Mouse (Mus musculus) midbrain, embryonic 12.5 days (tissue): ENCODE data around the gene Krt23. TPM values are rescaled to one million over a fixed set of nuclear protein-coding genes. Genes with fewer than 3 reads are reported as not detected.

Experiments
- ATAC-seq: fragments of 200-750 bp; cut with Nextera tagmentation; 2 replicates; pipeline ENCODE4 v1.8.0; 2017; ENCODE audit warnings: low read depth, moderate TSS enrichment, moderate library complexity; ENCODE audit not compliant: low FRiP score
- H3K27ac ChIP-seq: fragments of 300-500 bp; sonication (generic); replicated peaks from 2 replicates; pipeline ENCODE4 v1.5.1; 2016; ENCODE audit warnings: mild to moderate bottlenecking
- H3K27me3 ChIP-seq: fragments of 300-500 bp; sonication (generic); 2 replicates; pipeline ENCODE4 v1.6.1; 2016; ENCODE audit warnings: mild to moderate bottlenecking
- H3K36me3 ChIP-seq: fragments of 300-500 bp; sonication (generic); 2 replicates; pipeline ENCODE4 v1.6.1; 2016
- H3K4me1 ChIP-seq: fragments of 300-500 bp; sonication (generic); 2 replicates; pipeline ENCODE4 v1.6.1; 2016
- H3K4me2 ChIP-seq: fragments of 300-500 bp; sonication (generic); replicated peaks from 2 replicates; pipeline ENCODE4 v1.6.1; 2016; ENCODE audit warnings: mild to moderate bottlenecking, moderate library complexity
- H3K4me3 ChIP-seq: fragments of 300-500 bp; sonication (generic); 2 replicates; pipeline ENCODE4 v1.5.1; 2016; ENCODE audit warnings: mild to moderate bottlenecking
- H3K9ac ChIP-seq: fragments of 300-500 bp; sonication (generic); replicated peaks from 2 replicates; pipeline ENCODE4 v1.6.1; 2016; ENCODE audit warnings: mild to moderate bottlenecking, moderate library complexity
- H3K9me3 ChIP-seq: fragments of 300-500 bp; sonication (generic); 2 replicates; pipeline ENCODE4 v1.6.1; 2016; ENCODE audit warnings: mild to moderate bottlenecking
- WGBS: fragments of 180-500 bp; shearing (Covaris S2); methylation state at CpG from one replicate; pipeline ENCODE4 v1.1.7; 2016; 5-methylcytosine and 5-hydroxymethylcytosine counted together
- polyA plus RNA-seq: library from polyadenylated mRNA; unstranded; fragments of >200 nt; fragmentation: Nextera tagmentation; extraction: Ambion mirVana; gene quantifications from 2 replicates; pipeline ENCODE4 v1.2.1, GENCODE M21; 2016

The Krt23 gene
- polyA plus RNA-seq, 1 experiment from 2014 or later = not detected

GRCm38 (mm10) chr11:99441220-99441619 is 51.7 kb downstream of the Krt23 start:
- H3K27me3 ChIP-seq = no peaks in the 10 kb centered on the region
- no peak overlapping the region for H3K4me2 ChIP-seq
- no peaks in the 10 kb centered on the region for H3K36me3 ChIP-seq
- H3K4me1 ChIP-seq = no peaks in the 10 kb centered on the region
- H3K9me3 ChIP-seq = no peaks in the 10 kb centered on the region
- no peak for ATAC-seq
- H3K4me3 ChIP-seq = no peak overlapping the region
- 73% methylated on average over 8 of the region's 8 CpGs for WGBS
- no peak overlapping the region for H3K9ac ChIP-seq
- H3K27ac ChIP-seq = no peak overlapping the region

GRCm38 (mm10) chr11:99439465-99439864 is 53.5 kb downstream of the Krt23 start:
- Histone ChIP-seq H3K4me2 (no peak overlapping the region), H3K36me3 (no peaks in the 10 kb centered on the region), H3K4me1 (no peaks in the 10 kb centered on the region), H3K9ac (no peak overlapping the region), H3K9me3 (no peaks in the 10 kb centered on the region), H3K27ac (no peak overlapping the region), H3K27me3 (no peaks in the 10 kb centered on the region), H3K4me3 (no peak overlapping the region)
- 71% methylated on average over 10 of the region's 10 CpGs for WGBS
- no peak for ATAC-seq

- Histone ChIP-seq H3K27ac (no peak within 1 kb of the TSS), H3K27me3 (no peaks in the 10 kb centered on the region), H3K36me3 (no peaks in the 10 kb centered on the region), H3K9ac (no peak within 1 kb of the TSS), H3K4me3 (no peak within 1 kb of the TSS), H3K4me1 (no peaks in the 10 kb centered on the region), H3K9me3 (no peaks in the 10 kb centered on the region), H3K4me2 (no peak within 1 kb of the TSS)
- WGBS = 65% methylated on average over 10 of the region's 10 CpGs
- ATAC-seq = no peak
These were observed 55.0 kb downstream of the Krt23 start, which contains the start of gene Krt20 for GRCm38 (mm10) chr11:99437972-99438371. Gene Krt20 (minus strand): TSS chr11:99438150.

GRCm38 (mm10) chr11:99436625-99437024 is 56.3 kb downstream of the Krt23 start:
- H3K36me3 ChIP-seq = no peaks in the 10 kb centered on the region
- no peaks in the 10 kb centered on the region for H3K27me3 ChIP-seq
- no peak overlapping the region for H3K4me2 ChIP-seq
- no peak for ATAC-seq
- H3K9me3 ChIP-seq = no peaks in the 10 kb centered on the region
- no peak overlapping the region for H3K9ac ChIP-seq
- no peaks in the 10 kb centered on the region for H3K4me1 ChIP-seq
- no peak overlapping the region for H3K4me3 ChIP-seq
- 45% methylated on average over 4 of the region's 4 CpGs for WGBS
- H3K27ac ChIP-seq = no peak overlapping the region

GRCm38 (mm10) chr11:99430670-99431069 is 62.3 kb downstream of the Krt23 start:
- Histone ChIP-seq H3K27ac (no peak overlapping the region), H3K9me3 (no peaks in the 10 kb centered on the region), H3K4me1 (peaks cover 11% of the 10 kb centered on the region; the same call in 1 of the 2 replicates), H3K4me3 (no peak overlapping the region), H3K27me3 (peaks cover 9% of the 10 kb centered on the region; the same call in 1 of the 2 replicates), H3K9ac (no peak overlapping the region), H3K36me3 (no peaks in the 10 kb centered on the region), H3K4me2 (no peak overlapping the region)
- ATAC-seq = no peak
- 52% methylated on average over 12 of the region's 12 CpGs for WGBS

Other genes starting within 250 kb of the Krt23 start
- gene Krt222, start 249.1 kb downstream of the Krt23 start, polyA plus RNA-seq = 0.87 and 1.1 TPM in 2 replicates
- not detected in 2 replicates for gene Krt24, start 207.9 kb downstream of the Krt23 start, polyA plus RNA-seq
- gene Krt25, start 170.2 kb downstream of the Krt23 start, polyA plus RNA-seq = not detected in 2 replicates
- 0.21 and 0.48 TPM in 2 replicates for gene Krt26, start 155.2 kb downstream of the Krt23 start, polyA plus RNA-seq
- gene Krt27, start 142.0 kb downstream of the Krt23 start, polyA plus RNA-seq = not detected in 2 replicates
- 0.42 TPM in 1 of 2 replicates, not detected in the other for gene Krt28, start 118.2 kb downstream of the Krt23 start, polyA plus RNA-seq
- gene Krt10, start 103.8 kb downstream of the Krt23 start, polyA plus RNA-seq = 35.9 and 37.2 TPM in 2 replicates
- not detected in 2 replicates for gene Krt12, start 70.9 kb downstream of the Krt23 start, polyA plus RNA-seq
- gene Krt20, start 55.0 kb downstream of the Krt23 start, polyA plus RNA-seq = 0.09 and 0.20 TPM in 2 replicates
- gene Krt39, start 28.2 kb upstream of the Krt23 start, polyA plus RNA-seq = not detected in 2 replicates
- gene Krt40, start 50.0 kb upstream of the Krt23 start, polyA plus RNA-seq = not detected in 2 replicates
- gene Krtap3-3, start 57.7 kb upstream of the Krt23 start, polyA plus RNA-seq = not detected in 2 replicates
- gene Krtap3-2, start 63.7 kb upstream of the Krt23 start, polyA plus RNA-seq = not detected in 2 replicates
- not detected in 2 replicates for gene Gm11939, start 66.3 kb upstream of the Krt23 start, polyA plus RNA-seq
- not detected in 2 replicates for gene Krtap3-1, start 73.5 kb upstream of the Krt23 start, polyA plus RNA-seq
- gene Krtap1-5, start 87.9 kb upstream of the Krt23 start, polyA plus RNA-seq = not detected in 2 replicates
- gene Krtap1-4, start 90.5 kb upstream of the Krt23 start, polyA plus RNA-seq = not detected in 2 replicates
- gene Krtap1-3, start 98.2 kb upstream of the Krt23 start, polyA plus RNA-seq = not detected in 2 replicates
- gene Krtap9-3, start 105.0 kb upstream of the Krt23 start, polyA plus RNA-seq = not detected in 2 replicates
- gene Gm11938, start 110.2 kb upstream of the Krt23 start, polyA plus RNA-seq = not detected in 2 replicates
- not detected in 2 replicates for gene Gm11937, start 117.1 kb upstream of the Krt23 start, polyA plus RNA-seq
- gene Krtap2-4, start 121.7 kb upstream of the Krt23 start, polyA plus RNA-seq = not detected in 2 replicates
- gene Gm11562, start 127.3 kb upstream of the Krt23 start, polyA plus RNA-seq = not detected in 2 replicates
- gene Krtap4-1, start 135.1 kb upstream of the Krt23 start, polyA plus RNA-seq = not detected in 2 replicates
- gene Krtap4-2, start 141.9 kb upstream of the Krt23 start, polyA plus RNA-seq = not detected in 2 replicates
- not detected in 2 replicates for gene Krtap4-7, start 151.0 kb upstream of the Krt23 start, polyA plus RNA-seq
- not detected in 2 replicates for gene Gm11555, start 157.1 kb upstream of the Krt23 start, polyA plus RNA-seq
- gene Gm11563, start 165.8 kb upstream of the Krt23 start, polyA plus RNA-seq = not detected in 2 replicates
- not detected in 2 replicates for gene Krtap4-6, start 172.8 kb upstream of the Krt23 start, polyA plus RNA-seq
- not detected in 2 replicates for gene Gm14190, start 197.6 kb upstream of the Krt23 start, polyA plus RNA-seq
- gene Gm14180, start 241.2 kb upstream of the Krt23 start, polyA plus RNA-seq = not detected in 2 replicates